Mouse (Mus musculus): ENCODE measurements around the gene Cyp4v3. TPM values are rescaled to one million over a fixed set of nuclear protein-coding genes. Genes with fewer than 3 reads are reported as not detected.

The Cyp4v3 gene
- polyA plus RNA-seq, 1 experiment from 2014 or later: 7.9 TPM

DNA sequence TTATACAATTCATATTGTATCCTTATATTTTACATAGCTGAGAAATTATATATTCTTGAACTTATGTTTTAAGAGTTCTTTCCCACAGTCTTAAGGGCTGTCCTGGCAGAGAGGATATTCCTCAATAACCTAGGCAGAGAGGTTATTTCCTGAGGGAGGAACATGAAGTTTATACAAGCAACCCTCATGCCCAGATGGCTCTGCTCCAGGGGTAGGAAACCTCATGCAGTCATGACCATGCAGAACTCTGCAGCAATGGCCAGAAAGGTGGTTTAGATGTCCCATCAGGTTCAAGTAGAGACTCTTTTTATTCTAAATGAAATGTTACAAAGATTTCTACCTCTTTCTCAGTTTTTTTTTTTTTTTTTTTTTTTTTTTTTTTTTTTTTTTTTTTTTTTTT, 64.0 kb downstream of the Cyp4v3 start:
- peaks cover 22% of the 10 kb centered on the region for H3K27me3 ChIP-seq
- DNase-seq (ENCODE audit: low read depth, low spot score): no peak
- ChIA-PET CTCF (interaction anchor here (1.1 kb wide), 1 partner anchor 10 kb away, joined by 3 read pairs; no protein-coding TSS in a partner anchor), POLR2A (interaction anchor here (0.7 kb wide), 1 partner anchor 28 kb away, joined by 3 read pairs; no protein-coding TSS in a partner anchor)
- ATAC-seq: no peak
- in situ Hi-C loops (cut with MboI; ENCODE audit: low pct_unique_long_range_greater_than_20kb): no loop called here
- no peak for TF ChIP-seq CTCF (IDR thresholded peaks at IDR 0.05)

DNA sequence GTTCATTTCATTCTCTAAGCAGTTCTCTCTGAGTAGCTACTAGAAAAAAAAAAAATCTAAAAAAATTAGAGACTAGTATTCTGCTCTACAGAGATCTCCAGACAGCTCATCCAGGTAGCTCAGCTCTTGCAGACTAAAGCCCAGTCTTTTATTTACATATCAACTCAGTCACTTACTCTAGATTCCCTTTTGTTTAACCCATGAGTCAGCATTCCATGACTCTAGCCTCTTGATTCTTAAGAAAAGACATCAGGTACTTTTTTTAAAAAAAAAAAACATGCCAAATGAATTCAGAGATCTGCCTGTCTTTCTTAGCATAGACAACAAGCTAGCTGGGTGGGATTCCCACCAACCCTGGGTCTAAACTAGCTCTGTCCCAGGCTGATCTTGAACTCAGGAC, 64.5 kb downstream of the Cyp4v3 start:
- ATAC-seq (no peak), DNase-seq (ENCODE audit: low read depth, low spot score) (no peak)
- CTCF ChIA-PET: interaction anchor here (0.7 to 1.1 kb wide), 3 partner anchors 11 to 84 kb away, joined by 3 read pairs; no protein-coding TSS in a partner anchor
- in situ Hi-C loops (cut with MboI; ENCODE audit: low pct_unique_long_range_greater_than_20kb): no loop called here
- H3K27me3 ChIP-seq: peaks cover 21% of the 10 kb centered on the region
- no peak for TF ChIP-seq CTCF (IDR thresholded peaks at IDR 0.05)
- POLR2A ChIA-PET: interaction anchor here (0.7 kb wide), 2 partner anchors 27 to 121 kb away, joined by 3 read pairs; no protein-coding TSS in a partner anchor

DNA sequence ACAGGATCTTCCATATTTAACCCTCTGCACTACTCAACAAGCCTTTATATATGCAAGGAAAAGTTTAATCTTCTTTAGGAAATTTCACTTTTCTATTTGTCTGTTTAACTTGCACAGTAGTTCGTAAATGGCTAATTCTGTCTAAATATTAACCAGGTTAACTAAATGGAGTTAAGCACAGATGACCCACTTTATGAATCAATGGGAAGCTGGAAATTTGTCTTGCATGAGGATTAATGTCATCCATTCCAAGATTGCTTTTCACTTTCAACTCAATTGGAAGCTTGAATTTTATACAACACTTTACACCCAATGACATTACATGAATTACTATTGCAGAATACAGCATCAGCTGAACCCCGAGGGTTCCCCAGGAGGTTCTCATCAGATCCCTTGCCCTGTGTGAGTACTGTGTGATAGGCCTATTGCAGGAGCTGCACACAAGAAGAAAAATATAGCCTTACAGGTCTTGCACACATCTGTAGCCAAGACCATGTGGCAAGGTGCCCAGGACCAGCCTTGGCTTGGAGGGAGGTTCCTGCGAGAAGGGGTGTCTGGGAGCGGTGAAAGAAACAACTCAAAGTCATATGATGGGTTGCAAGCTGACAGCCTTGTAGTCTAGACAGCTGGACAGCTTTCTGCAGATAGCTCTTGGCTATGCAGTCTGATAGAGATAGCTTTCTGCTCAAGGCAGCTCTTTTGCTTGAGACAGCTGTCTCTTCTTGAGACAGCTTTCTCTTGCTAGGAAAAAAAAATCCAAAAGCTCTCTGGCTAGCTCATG, 65.2 kb downstream of the Cyp4v3 start:
- in situ Hi-C loops (cut with MboI; ENCODE audit: low pct_unique_long_range_greater_than_20kb): no loop called here
- ChIA-PET POLR2A (interaction anchor here (0.7 kb wide), 1 partner anchor 121 kb away, joined by 3 read pairs; no protein-coding TSS in a partner anchor), CTCF (interaction anchor here (0.7 to 1.1 kb wide), 3 partner anchors 11 to 85 kb away, joined by 3 read pairs; no protein-coding TSS in a partner anchor)
- no peak for TF ChIP-seq CTCF (IDR thresholded peaks at IDR 0.05)
- no peak for DNase-seq (ENCODE audit: low read depth, low spot score)
- ATAC-seq: no peak
- H3K27me3 ChIP-seq: peaks cover 15% of the 10 kb centered on the region

GRCm38 (mm10) chr8:45266993-45267392, 66.0 kb downstream of the Cyp4v3 start:
- ChIA-PET CTCF (no interaction called here), POLR2A (no interaction called here)
- no peak for ATAC-seq
- DNase-seq (ENCODE audit: low read depth, low spot score): no peak
- no peak for TF ChIP-seq CTCF (IDR thresholded peaks at IDR 0.05)
- in situ Hi-C loops (cut with MboI; ENCODE audit: low pct_unique_long_range_greater_than_20kb): no loop called here
- peaks cover 10% of the 10 kb centered on the region for H3K27me3 ChIP-seq

- H3K27me3 ChIP-seq: peaks cover 6% of the 10 kb centered on the region
- DNase-seq (ENCODE audit: low read depth, low spot score): no peak
- ChIA-PET CTCF (no interaction called here), POLR2A (no interaction called here)
- in situ Hi-C loops (cut with MboI; ENCODE audit: low pct_unique_long_range_greater_than_20kb): no loop called here
- ATAC-seq: no peak
- TF ChIP-seq CTCF (IDR thresholded peaks at IDR 0.05): no peak
These were observed 68.1 kb downstream of the Cyp4v3 start for GRCm38 (mm10) chr8:45264918-45265317.

- no peak for ATAC-seq
- ChIA-PET POLR2A (no interaction called here), CTCF (no interaction called here)
These were observed 70.2 kb downstream of the Cyp4v3 start for GRCm38 (mm10) chr8:45262851-45263250.

DNA sequence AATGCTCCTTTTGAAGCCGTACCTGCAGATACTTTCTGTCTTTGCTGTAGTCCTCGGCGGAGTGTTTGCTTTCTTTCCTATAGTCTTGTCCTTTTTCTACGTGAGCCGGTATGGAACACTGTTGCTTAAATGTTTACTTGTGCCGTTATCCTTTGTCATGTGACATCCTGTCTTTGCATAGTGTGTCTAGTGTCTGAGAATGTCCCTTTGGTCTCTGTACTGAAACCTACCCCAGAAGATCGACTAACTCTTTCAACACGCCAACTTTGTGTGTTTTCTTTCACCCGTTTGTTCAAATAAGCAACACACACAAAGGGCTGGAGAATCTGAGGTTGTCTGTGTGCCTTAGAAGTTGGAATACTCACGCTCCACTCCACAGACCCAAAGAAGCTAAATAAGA, 71.1 kb downstream of the Cyp4v3 start, which contains the start of gene F11:
F11 (minus strand) TSS at position 112 of the 400 bp plus-strand sequence.
- no peaks in the 10 kb centered on the region for H3K27me3 ChIP-seq
- ChIA-PET POLR2A (no interaction called here), CTCF (no interaction called here)
- ATAC-seq (no peak), DNase-seq (ENCODE audit: low read depth, low spot score) (no peak)
- in situ Hi-C loops (cut with MboI; ENCODE audit: low pct_unique_long_range_greater_than_20kb): no loop called here
- TF ChIP-seq CTCF (IDR thresholded peaks at IDR 0.05): no peak

More at GRCm38 (mm10) chr8:45262851-45263250, 70.2 kb downstream of the Cyp4v3 start:
- in situ Hi-C loops (cut with MboI; ENCODE audit: low pct_unique_long_range_greater_than_20kb): no loop called here
- no peak for TF ChIP-seq CTCF (IDR thresholded peaks at IDR 0.05)
- no peaks in the 10 kb centered on the region for H3K27me3 ChIP-seq
- no peak for DNase-seq (ENCODE audit: low read depth, low spot score)

GRCm38 (mm10) chr8:45258421-45258820, 74.6 kb downstream of the Cyp4v3 start:
- DNase-seq (ENCODE audit: low read depth, low spot score): peak; percentile 24
- POLR2A ChIA-PET: no interaction called here
- peak; percentile 89 for ATAC-seq
- CTCF ChIA-PET: no interaction called here
- in situ Hi-C loops (cut with MboI; ENCODE audit: low pct_unique_long_range_greater_than_20kb): no loop called here
- H3K27me3 ChIP-seq: peaks cover 8% of the 10 kb centered on the region
- TF ChIP-seq CTCF (IDR thresholded peaks at IDR 0.05): no peak

GRCm38 (mm10) chr8:45255040-45255439, 78.0 kb downstream of the Cyp4v3 start:
- ATAC-seq (no peak), DNase-seq (ENCODE audit: low read depth, low spot score) (no peak)
- peaks cover 19% of the 10 kb centered on the region for H3K27me3 ChIP-seq
- TF ChIP-seq CTCF (IDR thresholded peaks at IDR 0.05): no peak
- in situ Hi-C loops (cut with MboI; ENCODE audit: low pct_unique_long_range_greater_than_20kb): no loop called here
- CTCF ChIA-PET: interaction anchor here (1.4 kb wide), 1 partner anchor 19 kb away, joined by 7 read pairs; no protein-coding TSS in a partner anchor
- POLR2A ChIA-PET: interaction anchor here (0.7 kb wide), 1 partner anchor 14 kb away, joined by 4 read pairs; no protein-coding TSS in a partner anchor

Other genes starting within 250 kb of the Cyp4v3 start
- not detected for gene F11, start 71.2 kb downstream of the Cyp4v3 start, polyA plus RNA-seq (2021)
- not detected for gene Klkb1, start 38.4 kb downstream of the Cyp4v3 start, polyA plus RNA-seq (2021)
- 0.03 TPM for gene Gm45753, start 24.8 kb downstream of the Cyp4v3 start, polyA plus RNA-seq (2021)
- 53.1 TPM for gene Fam149a, start 49.1 kb upstream of the Cyp4v3 start, polyA plus RNA-seq (2021)
- 4.9 TPM for gene Tlr3, start 77.9 kb upstream of the Cyp4v3 start, polyA plus RNA-seq (2021)
- 17.3 TPM for gene Sorbs2, start 174.6 kb upstream of the Cyp4v3 start, polyA plus RNA-seq (2021)